Mouse (Mus musculus) adrenal gland, postnatal 14 days (tissue): ENCODE data around the gene Adora1. TPM values are rescaled to one million over a fixed set of nuclear protein-coding genes. Genes with fewer than 3 reads are reported as not detected.

Experiments used
- DNase-seq: peaks from one replicate; pipeline ENCODE4 v3.0.0; 2021; ENCODE audit warnings: mixed read lengths
- total RNA-seq: library from RNA; stranded (reverse); gene quantifications from 2 replicates; pipeline ENCODE4 v1.2.3, GENCODE M21; 2021

Adora1 gene
- total RNA-seq, 1 experiment from 2014 or later, result 91.9 TPM

DNA sequence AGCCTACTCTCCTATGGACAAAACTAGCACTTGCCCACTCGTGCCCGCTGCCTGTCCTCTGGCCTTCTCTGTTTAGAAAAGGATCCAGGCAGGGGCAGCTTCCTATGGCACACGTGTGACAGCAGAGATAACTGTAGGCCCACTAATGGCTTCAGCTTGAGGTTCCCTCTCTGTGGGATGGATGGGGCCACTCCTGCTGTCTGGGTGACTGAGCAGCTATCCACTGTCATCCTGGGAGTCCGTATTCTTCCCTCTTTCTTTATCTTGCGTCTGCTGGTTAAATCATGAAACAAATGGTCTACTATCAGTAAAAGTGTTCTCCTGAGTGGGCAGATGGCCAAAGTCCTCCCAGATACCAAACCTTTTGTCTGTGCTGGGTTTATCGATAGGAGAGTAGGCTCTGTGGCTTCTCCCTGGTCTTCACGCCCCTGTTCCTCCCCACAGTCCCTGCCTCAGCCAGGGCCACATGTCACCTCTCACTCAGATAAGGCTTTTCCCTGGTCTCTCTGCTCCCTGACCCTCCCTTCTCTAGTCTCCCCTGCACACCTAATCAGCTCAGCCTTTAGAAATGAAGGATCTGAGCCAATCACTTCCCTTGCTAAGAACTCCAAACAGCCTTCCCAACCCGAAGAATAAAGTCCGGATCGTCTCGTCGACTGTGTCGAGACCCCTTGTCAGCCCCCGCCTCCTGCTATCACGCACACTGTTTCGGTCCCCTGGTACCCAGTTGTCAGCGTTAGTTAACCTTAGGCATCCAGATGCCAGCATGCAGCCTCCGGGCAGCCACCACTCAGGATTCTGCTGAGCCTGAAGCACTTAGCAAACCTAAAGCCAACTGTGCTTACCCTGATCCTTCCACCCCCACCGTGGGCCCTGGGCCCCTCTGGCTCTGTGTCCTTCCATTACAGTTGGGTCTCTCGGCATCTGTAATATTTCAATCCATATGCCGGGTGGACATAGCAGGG is 82.3 kb downstream of the Adora1 start:
- DNase-seq, result no peak

DNA sequence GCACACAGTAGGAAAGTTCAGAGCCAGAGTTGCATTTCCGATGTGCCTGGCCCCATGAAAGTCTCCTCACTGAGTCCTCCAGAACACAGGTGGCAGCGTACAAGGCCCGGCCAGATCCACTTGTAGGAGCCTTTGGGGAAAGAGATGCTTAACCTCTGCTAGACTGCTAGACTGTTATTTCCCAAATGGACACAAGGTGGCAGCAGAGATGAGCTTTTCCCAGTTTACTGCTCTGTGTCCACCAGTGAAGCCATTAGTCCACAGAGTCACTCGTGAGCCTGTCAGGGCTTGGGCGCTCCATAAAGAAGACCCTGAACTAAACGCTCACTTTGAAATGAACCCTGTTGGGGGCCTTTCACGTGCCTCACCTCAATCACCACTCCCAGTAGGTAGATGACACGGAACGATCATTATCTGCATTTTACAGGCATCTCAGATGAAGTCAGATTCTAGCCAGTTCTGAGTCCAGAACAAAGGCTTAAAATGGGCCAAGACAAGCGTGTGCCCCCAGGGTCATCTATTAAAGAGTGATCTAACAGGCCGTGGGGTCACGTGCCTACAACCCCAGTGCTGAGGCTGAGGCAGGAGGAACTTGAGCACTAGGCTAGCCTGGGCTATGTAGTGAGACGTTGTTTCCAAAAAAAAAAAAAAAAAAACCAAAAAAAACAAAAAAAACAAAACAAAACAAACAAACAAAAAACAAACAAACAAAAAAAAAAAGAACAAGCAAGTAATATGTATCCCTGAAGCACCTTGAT is 83.4 kb downstream of the Adora1 start:
- peak; percentile 87 for DNase-seq

GRCm38 (mm10) chr1:134150745-134151144 is 84.5 kb downstream of the Adora1 start:
- no peak for DNase-seq

DNA sequence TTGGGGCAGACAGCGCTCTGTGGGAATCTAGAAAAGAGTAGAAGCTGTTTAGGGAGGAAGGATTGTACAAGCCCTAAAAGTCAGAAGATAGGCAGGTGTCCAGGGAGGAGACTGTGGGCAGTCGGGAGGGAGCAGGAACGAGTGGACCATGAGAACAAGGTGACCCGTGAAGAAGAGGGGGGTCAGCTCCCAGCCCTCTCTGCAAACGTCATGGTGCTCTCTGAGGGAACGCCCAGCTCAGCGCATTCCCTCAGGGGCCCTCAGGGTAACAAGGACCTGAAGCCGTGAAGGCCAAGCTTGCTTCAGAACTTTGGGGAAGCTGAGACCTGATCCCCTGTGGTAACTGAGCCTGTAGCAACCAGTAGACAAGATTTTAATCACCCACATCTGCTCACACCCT is 85.2 kb downstream of the Adora1 start:
- DNase-seq, result no peak

Other genes starting within 250 kb of the Adora1 start
- 13.9 and 15.3 TPM in 2 replicates for gene Fmod, start 198.2 kb downstream of the Adora1 start, total RNA-seq
- gene Btg2, start 156.3 kb downstream of the Adora1 start, total RNA-seq, result 36.7 and 58.2 TPM in 2 replicates
- not detected in 2 replicates for gene Chit1, start 124.2 kb downstream of the Adora1 start, total RNA-seq
- 1.1 and 1.2 TPM in 2 replicates for gene Chil1, start 53.3 kb downstream of the Adora1 start, total RNA-seq
- not detected in 2 replicates for gene Mybph, start 42.0 kb downstream of the Adora1 start, total RNA-seq
- not detected in 2 replicates for gene Myog, start 54.6 kb upstream of the Adora1 start, total RNA-seq
- 0.67 and 1.6 TPM in 2 replicates for gene Ppfia4, start 97.5 kb upstream of the Adora1 start, total RNA-seq
- gene Tmem183a, start 126.5 kb upstream of the Adora1 start, total RNA-seq, result 39.7 and 50.9 TPM in 2 replicates
- not detected in 2 replicates for gene 4933406M09Rik, start 150.5 kb upstream of the Adora1 start, total RNA-seq
- 27.4 and 28.0 TPM in 2 replicates for gene Cyb5r1, start 170.1 kb upstream of the Adora1 start, total RNA-seq
- gene Adipor1, start 179.9 kb upstream of the Adora1 start, total RNA-seq, result 119 and 126 TPM in 2 replicates
- 18.6 and 19.5 TPM in 2 replicates for gene Klhl12, start 220.1 kb upstream of the Adora1 start, total RNA-seq